Mouse (Mus musculus) forebrain, embryonic 15.5 days (tissue): Measurements from ENCODE around the gene Rdh9. TPM values are rescaled to one million over a fixed set of nuclear protein-coding genes. Genes with fewer than 3 reads are reported as not detected.
"Not testable (repeated sequence)": the region's sequence is repeated elsewhere in the genome, so short reads cannot be mapped to it uniquely, and the experiment has no call there.

Experiments
- ATAC-seq: fragments of 200-750 bp; cut with Nextera tagmentation; replicated peaks from 2 replicates; pipeline ENCODE4 v1.8.0; 2017; ENCODE audit warnings: mild to moderate bottlenecking, moderate TSS enrichment, moderate library complexity
- H3K27ac ChIP-seq: fragments of 300-500 bp; sonication (generic); replicated peaks from 2 replicates; pipeline ENCODE4 v1.5.1; 2015; ENCODE audit warnings: mild to moderate bottlenecking, inconsistent platforms
- H3K27me3 ChIP-seq: fragments of 300-500 bp; sonication (generic); 2 replicates; pipeline ENCODE4 v1.6.1; 2015; ENCODE audit warnings: inconsistent platforms
- H3K36me3 ChIP-seq: fragments of 300-500 bp; sonication (generic); 2 replicates; pipeline ENCODE4 v1.6.1; 2015; ENCODE audit warnings: mild to moderate bottlenecking, inconsistent platforms
- H3K4me1 ChIP-seq: fragments of 300-500 bp; sonication (generic); 2 replicates; pipeline ENCODE4 v1.6.1; 2015; ENCODE audit warnings: inconsistent platforms
- H3K4me2 ChIP-seq: fragments of 300-500 bp; sonication (generic); replicated peaks from 2 replicates; pipeline ENCODE4 v1.6.1; 2015; ENCODE audit warnings: mild to moderate bottlenecking, inconsistent platforms
- H3K4me3 ChIP-seq: fragments of 300-500 bp; sonication (generic); 2 replicates; pipeline ENCODE4 v1.5.1; 2015; ENCODE audit warnings: mild to moderate bottlenecking, inconsistent platforms
- H3K9ac ChIP-seq: fragments of 300-500 bp; sonication (generic); replicated peaks from 2 replicates; pipeline ENCODE4 v1.6.1; 2015; ENCODE audit warnings: mild to moderate bottlenecking, inconsistent platforms
- H3K9me3 ChIP-seq: fragments of 300-500 bp; sonication (generic); 2 replicates; pipeline ENCODE4 v1.6.1; 2016; ENCODE audit warnings: inconsistent platforms
- WGBS: fragments of 180-500 bp; shearing (Covaris S2); methylation state at CpG from one replicate; pipeline ENCODE4 v1.1.7; 2015; ENCODE audit warnings: mixed read lengths; 5-methylcytosine and 5-hydroxymethylcytosine counted together
- polyA plus RNA-seq: library from polyadenylated mRNA; unstranded; fragments of >200 nt; fragmentation: Nextera tagmentation; extraction: Ambion mirVana; gene quantifications from 2 replicates; pipeline ENCODE4 v1.2.1, GENCODE M21; 2015

Rdh9 gene
- polyA plus RNA-seq, 1 experiment from 2014 or later: 0.24 TPM

DNA sequence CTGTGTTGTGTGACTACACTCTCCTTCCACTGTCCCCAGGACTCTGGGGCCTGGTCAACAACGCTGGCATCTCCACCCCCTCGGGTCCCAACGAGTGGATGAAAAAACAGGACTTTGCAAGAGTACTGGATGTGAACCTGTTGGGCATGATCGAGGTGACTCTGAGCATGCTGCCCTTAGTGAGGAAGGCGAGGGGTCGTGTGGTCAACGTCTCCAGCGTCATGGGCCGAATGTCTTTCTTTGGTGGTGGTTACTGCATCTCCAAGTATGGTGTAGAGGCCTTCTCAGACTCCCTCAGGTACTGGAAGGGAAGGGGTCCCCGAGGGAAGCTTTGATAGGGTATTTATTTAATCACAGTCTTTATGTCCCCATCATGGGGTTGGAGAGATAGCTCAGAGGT is 13.3 kb upstream of the Rdh9 start:
- 88% methylated on average over 10 of the region's 10 CpGs for WGBS
- H3K27me3 ChIP-seq, H3K9ac ChIP-seq, H3K4me3 ChIP-seq, H3K27ac ChIP-seq, H3K9me3 ChIP-seq, ATAC-seq, H3K36me3 ChIP-seq, H3K4me1 ChIP-seq, H3K4me2 ChIP-seq: not testable (repeated sequence)

DNA sequence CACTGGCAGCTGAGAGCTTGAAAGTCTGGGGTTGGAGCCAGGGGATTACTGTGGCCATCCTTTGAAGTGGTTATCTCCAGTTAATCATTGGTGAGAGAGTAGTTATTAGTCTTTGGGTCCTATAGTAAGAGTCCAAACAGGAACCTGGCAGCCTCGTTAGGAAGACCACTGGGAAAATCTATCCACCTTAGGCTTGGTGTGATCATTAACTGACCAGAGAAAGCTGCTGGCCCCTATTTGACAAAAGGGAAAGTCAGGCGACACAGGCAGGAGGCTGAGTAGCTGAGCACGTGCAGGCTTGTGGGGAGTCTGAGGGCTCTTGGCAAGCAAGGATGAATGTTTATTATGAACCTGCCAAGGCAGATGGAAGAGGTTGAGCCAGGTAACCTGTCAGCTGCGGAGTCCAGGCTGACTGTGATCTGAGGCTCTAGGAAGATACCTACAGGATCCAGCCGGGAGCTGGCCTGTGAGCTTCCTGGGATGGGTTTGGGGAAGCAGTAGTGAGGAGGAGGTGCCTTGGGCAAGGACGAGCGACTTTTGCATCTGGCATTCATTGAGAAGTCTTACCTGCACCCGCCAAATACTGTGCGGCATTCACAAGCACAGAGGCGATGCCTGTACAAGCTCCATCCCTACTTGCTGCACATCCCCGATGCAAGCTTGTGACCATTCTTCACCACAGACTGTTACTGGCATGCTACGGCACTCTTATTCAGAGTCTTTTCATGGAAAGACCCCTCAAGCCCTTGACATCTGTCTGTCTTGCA is 12.1 kb upstream of the Rdh9 start:
- Histone ChIP-seq H3K4me3 (no peak overlapping the region), H3K9ac (no peak overlapping the region), H3K36me3 (no peaks in the 10 kb centered on the region), H3K27me3 (no peaks in the 10 kb centered on the region), H3K4me1 (no peaks in the 10 kb centered on the region), H3K4me2 (no peak overlapping the region), H3K9me3 (no peaks in the 10 kb centered on the region), H3K27ac (no peak overlapping the region)
- ATAC-seq: no peak
- WGBS: 62% methylated on average over 12 of the region's 12 CpGs

DNA sequence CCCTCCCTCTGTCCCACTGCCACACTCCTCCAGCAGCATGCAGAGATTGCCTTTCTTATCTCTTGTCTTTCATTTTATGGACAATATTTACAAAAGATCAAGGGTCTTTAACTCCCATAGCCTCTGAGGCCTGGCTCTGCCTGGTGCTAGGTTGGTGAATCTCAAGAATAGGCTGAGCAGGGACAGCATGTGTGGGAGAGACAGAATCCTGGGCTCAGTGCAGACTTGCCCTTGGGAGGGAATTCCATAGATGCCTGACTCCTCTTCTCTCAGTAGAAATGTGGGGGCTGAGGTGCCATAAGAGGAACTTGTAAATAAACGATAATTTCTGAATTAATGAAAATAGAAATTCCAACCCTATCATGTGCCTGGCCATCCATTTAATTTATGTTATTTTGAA is 9.6 kb upstream of the Rdh9 start:
- Histone ChIP-seq H3K4me1 (no peaks in the 10 kb centered on the region), H3K4me2 (no peak overlapping the region), H3K9ac (no peak overlapping the region), H3K27me3 (no peaks in the 10 kb centered on the region), H3K4me3 (no peak overlapping the region), H3K36me3 (no peaks in the 10 kb centered on the region), H3K9me3 (no peaks in the 10 kb centered on the region), H3K27ac (no peak overlapping the region)
- WGBS: 86% methylated on average over 1 of the region's 1 CpGs
- ATAC-seq: no peak

DNA sequence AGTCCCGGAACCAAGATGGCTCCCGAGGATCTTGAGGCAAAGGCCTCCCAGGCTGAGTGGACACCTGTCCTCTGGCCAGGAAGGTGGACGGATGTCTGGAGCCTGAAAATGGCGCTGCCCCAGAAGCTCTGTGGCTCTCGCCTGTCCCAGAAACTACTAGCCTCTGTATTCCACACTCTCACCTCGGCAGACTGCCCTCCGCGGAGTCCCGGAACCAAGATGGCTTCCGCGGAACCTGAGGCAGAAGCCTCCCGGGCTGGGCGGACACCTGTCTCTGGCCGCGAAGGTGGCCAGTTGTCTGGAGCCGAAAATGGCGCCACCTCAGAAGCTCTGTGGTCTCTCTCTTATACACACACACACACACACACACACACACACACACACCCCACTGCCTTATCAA is 6.1 kb downstream of the Rdh9 start:
- H3K9me3 ChIP-seq, H3K9ac ChIP-seq, ATAC-seq, H3K27ac ChIP-seq, H3K36me3 ChIP-seq, H3K27me3 ChIP-seq, H3K4me1 ChIP-seq, H3K4me2 ChIP-seq, H3K4me3 ChIP-seq: not testable (repeated sequence)
- WGBS: 97% methylated on average over 17 of the region's 17 CpGs

DNA sequence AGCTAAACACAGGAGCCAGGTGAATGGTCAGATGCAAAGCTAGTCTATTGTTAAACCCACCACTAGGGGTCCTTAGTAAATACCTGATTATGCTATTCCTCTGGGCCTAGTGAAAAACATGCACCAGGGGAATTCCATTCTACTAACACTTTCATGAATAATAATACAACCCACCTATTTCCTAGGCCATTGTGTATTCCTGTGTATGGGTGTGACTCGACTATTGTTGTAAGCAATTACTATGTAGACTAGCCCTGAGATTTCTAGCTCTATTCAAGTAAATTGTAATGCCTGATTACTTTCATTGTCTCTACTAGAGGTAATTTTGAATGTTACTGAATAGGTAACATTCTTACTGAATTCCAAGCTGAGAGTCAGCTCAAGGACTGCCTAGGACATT is 9.2 kb downstream of the Rdh9 start:
- H3K9me3 ChIP-seq: not testable (repeated sequence)

DNA sequence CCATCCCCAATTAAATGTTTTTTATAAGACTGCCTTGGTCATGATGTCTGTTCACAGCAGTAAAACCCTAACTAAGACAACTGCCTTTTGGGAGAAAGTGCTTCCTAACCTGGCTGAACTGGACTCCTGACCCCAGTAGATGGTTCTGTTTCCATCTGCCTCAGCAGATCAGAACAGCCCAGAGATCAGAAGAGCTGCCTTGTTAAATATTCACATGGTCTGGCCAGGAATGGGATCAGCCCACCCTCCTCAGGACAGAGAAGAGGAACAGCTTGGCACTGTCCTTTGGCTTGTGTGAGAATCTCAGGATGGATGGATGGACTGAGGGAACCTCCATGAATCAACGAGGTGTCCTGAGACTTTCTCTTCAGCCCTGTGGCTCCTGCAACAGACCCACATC is 23.1 kb downstream of the Rdh9 start:
- no peak for ATAC-seq
- H3K9me3 ChIP-seq: no peaks in the 10 kb centered on the region
- no peak overlapping the region for H3K27ac ChIP-seq
- no peak overlapping the region for H3K9ac ChIP-seq
- H3K4me3 ChIP-seq: no peak overlapping the region
- no peaks in the 10 kb centered on the region for H3K27me3 ChIP-seq
- no peak overlapping the region for H3K4me2 ChIP-seq
- 74% methylated on average over 1 of the region's 1 CpGs for WGBS
- no peaks in the 10 kb centered on the region for H3K4me1 ChIP-seq
- no peaks in the 10 kb centered on the region for H3K36me3 ChIP-seq

More for the DNA sequence above, 9.2 kb downstream of the Rdh9 start:
- H3K4me3 ChIP-seq, ATAC-seq, H3K27me3 ChIP-seq, H3K4me1 ChIP-seq, H3K9ac ChIP-seq, H3K27ac ChIP-seq, H3K4me2 ChIP-seq, H3K36me3 ChIP-seq: not testable (repeated sequence)
- WGBS: 75% methylated on average over 1 of the region's 1 CpGs

DNA sequence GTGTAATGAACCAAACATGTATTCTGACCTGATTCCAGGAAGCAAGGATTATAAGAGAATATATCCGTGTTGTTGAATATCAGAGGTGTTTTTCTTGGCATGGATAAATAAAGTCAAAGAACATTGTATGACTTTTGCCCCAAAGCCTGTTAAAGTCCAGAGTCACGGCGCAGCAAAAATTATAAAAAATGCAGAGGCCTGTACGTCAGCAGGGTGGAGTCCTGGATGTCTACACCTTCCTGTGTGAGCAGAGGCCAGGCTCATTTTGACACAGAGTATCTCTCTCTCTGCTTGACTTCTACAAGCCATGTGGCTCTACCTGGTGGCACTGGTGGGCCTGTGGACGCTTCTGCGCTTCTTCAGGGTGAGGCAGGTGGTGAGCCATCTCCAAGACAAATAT is 24.7 kb downstream of the Rdh9 start, which contains the start of gene Rdh16:
Gene Rdh16, plus strand, starts transcription at position 262 of the 400 bp plus-strand sequence.
- Histone ChIP-seq H3K9me3 (no peaks in the 10 kb centered on the region), H3K9ac (no peak within 1 kb of the TSS), H3K27me3 (no peaks in the 10 kb centered on the region), H3K27ac (no peak within 1 kb of the TSS), H3K4me2 (no peak within 1 kb of the TSS), H3K4me1 (no peaks in the 10 kb centered on the region), H3K36me3 (no peaks in the 10 kb centered on the region), H3K4me3 (no peak within 1 kb of the TSS)
- 87% methylated on average over 6 of the region's 6 CpGs for WGBS
- no peak for ATAC-seq

DNA sequence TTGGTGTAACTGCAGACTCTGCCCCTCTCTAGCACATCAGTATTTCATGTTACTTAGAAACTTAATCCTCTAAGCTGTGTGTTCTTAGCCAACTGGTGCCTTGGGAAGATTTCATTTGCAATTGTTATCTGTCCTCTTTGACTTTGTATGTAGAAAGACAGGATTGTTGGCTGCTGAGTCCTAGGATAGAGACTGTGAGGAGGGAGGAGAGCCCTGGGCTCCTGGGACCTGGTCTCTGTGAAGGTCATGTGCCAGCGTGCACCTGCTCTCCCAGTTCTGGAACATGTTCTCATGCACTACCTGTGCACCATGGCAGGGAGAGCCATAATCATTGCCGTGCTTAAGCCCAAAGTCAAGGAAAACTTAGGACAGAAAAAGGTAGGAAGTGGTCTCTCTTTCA is 25.4 kb downstream of the Rdh9 start:
- no peak overlapping the region for H3K4me2 ChIP-seq
- ATAC-seq: no peak
- 91% methylated on average over 2 of the region's 2 CpGs for WGBS
- no peaks in the 10 kb centered on the region for H3K9me3 ChIP-seq
- H3K27ac ChIP-seq: no peak overlapping the region
- H3K4me1 ChIP-seq: no peaks in the 10 kb centered on the region
- no peaks in the 10 kb centered on the region for H3K36me3 ChIP-seq
- no peak overlapping the region for H3K4me3 ChIP-seq
- H3K27me3 ChIP-seq: no peaks in the 10 kb centered on the region
- H3K9ac ChIP-seq: no peak overlapping the region

DNA sequence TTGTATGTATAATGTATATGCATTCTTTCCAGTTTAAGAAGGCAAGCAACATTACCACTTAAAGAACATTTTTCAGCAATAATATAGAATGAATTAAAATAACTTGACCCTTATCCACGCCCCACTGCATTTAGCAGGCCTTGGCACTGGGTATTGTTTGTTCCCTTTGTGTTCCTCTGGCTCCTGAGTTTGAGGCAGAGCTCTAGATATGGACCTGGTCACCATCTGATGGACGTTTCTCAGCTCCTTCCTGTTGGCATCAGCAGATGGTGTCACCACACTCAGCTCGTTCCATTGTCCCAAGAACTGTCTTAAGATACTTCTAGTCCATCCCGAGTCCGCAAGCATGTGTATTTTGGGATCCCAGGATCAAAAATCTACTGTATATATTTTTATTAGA is 26.1 kb downstream of the Rdh9 start:
- no peak overlapping the region for H3K27ac ChIP-seq
- H3K4me3 ChIP-seq: no peak overlapping the region
- 84% methylated on average over 5 of the region's 5 CpGs for WGBS
- H3K36me3 ChIP-seq: no peaks in the 10 kb centered on the region
- H3K27me3 ChIP-seq: no peaks in the 10 kb centered on the region
- no peak for ATAC-seq
- no peak overlapping the region for H3K9ac ChIP-seq
- no peaks in the 10 kb centered on the region for H3K4me1 ChIP-seq
- H3K9me3 ChIP-seq: no peaks in the 10 kb centered on the region
- no peak overlapping the region for H3K4me2 ChIP-seq

DNA sequence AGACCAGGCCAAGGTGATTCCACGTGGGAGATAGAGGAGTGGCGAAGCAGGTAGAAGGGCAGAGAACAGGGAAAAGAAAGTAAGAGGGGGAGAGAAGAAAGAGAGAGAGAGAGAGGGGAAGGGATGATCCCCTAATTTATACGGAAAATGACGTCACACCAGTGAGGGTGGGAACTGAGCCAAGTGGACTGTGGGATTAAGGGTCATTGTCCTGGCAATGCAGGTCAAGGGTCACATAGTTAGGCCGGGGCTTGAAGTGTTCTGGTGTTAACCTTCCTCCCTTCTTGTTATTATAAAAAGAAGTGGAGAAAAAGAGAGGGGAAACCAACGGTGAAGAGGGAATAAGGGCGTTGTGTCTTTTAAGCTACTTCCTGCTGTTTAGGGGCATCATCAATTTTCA is 28.2 kb downstream of the Rdh9 start:
- Histone ChIP-seq H3K4me3 (no peak overlapping the region), H3K9ac (no peak overlapping the region), H3K4me2 (no peak overlapping the region), H3K4me1 (no peaks in the 10 kb centered on the region), H3K27ac (no peak overlapping the region), H3K36me3 (no peaks in the 10 kb centered on the region), H3K27me3 (no peaks in the 10 kb centered on the region), H3K9me3 (no peaks in the 10 kb centered on the region)
- WGBS: 63% methylated on average over 7 of the region's 7 CpGs
- no peak for ATAC-seq

DNA sequence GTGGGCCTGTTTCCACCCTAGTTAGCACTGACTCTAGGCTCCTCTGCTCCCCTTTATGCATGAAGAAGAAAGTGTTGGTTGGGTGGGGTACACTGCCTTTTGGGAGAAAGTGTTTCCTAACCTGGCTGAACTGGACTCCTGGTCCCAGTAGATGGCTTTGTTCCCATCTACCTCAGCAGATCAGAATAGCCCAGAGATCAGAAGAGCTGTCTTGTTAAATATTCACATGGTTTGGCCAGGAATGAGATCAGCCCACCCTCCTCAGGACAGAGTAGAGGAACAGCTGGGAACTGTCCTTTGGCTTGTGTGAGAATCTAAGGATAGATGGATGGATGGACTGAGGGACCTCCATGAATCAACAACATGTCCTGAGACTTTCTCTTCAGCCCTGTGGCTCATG is 39.7 kb downstream of the Rdh9 start:
- Histone ChIP-seq H3K27me3 (no peaks in the 10 kb centered on the region), H3K27ac (no peak overlapping the region), H3K4me1 (no peaks in the 10 kb centered on the region), H3K4me2 (no peak overlapping the region), H3K9me3 (peaks cover 2% of the 10 kb centered on the region; the same call in 1 of the 2 replicates), H3K36me3 (no peaks in the 10 kb centered on the region), H3K4me3 (no peak overlapping the region), H3K9ac (no peak overlapping the region)
- no peak for ATAC-seq

DNA sequence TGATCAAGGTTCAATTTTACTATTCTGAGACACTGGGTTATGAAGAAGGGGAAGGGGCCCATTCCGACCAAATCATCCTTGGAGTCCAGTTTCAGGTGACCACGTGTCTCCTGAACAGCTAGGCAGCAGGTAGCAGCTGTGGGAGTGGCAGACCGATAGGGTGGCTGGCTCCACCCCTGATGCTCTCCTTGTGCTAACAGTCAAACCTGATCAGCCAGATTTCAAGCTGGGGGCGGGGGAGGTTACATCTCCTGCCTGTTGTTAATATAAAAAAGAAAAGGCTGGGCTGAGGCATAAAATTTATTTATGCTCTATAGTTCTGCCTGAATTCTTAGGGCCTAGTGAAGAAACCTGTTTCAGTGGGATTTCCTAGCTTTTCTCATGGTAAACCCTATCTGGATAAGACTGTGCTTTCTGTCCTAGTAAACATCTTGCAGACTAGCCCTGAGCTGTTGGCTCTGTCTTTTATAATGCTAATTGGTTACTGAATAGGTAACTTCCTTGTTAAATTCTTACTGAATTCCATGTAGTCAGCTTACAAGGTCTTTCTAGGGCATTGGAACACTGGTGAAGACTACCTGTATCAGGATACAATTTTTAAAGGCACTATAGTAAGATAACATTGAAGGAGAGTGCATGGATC is 41.2 kb downstream of the Rdh9 start:
- WGBS: 83% methylated on average over 4 of the region's 4 CpGs
- not testable (repeated sequence) for ATAC-seq, H3K4me2 ChIP-seq, H3K27me3 ChIP-seq, H3K4me3 ChIP-seq, H3K27ac ChIP-seq, H3K36me3 ChIP-seq, H3K9ac ChIP-seq, H3K4me1 ChIP-seq, H3K9me3 ChIP-seq

DNA sequence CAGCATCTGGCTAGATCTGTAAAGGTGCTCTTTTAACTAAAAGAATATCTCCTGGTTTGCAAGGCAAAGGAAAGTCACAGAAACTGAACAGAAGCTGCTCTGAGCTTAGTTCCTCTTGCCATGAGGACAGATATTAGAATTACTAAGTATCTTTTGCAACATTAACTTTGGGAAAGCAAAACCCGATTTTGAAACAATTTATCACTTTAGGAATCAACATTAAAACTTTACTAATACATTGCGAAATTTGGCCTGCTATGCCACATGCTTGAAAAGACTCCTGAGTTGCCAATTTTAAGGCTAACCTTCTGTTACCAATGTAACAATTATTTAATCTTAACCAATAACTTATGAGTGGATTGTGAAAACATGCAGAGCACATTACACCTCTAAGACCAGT is 45.6 kb downstream of the Rdh9 start:
- 93% methylated on average over 2 of the region's 2 CpGs for WGBS

More for the DNA sequence above, 45.6 kb downstream of the Rdh9 start:
- H3K9me3 ChIP-seq, ATAC-seq, H3K4me3 ChIP-seq, H3K4me1 ChIP-seq, H3K27me3 ChIP-seq, H3K36me3 ChIP-seq, H3K9ac ChIP-seq, H3K4me2 ChIP-seq, H3K27ac ChIP-seq: not testable (repeated sequence)
